Mouse (Mus musculus): Measurements from ENCODE around the gene Serhl.
A peak's percentile ranks its signal among the peaks of the same experiment; 100 is the strongest.

Gene Serhl

GRCm38 (mm10) chr15:83084022-83084640 lies 5.2 kb upstream of the Serhl start:
- DNase-seq (ENCODE audit: low read depth, low spot score), result peak; percentile 39

DNA sequence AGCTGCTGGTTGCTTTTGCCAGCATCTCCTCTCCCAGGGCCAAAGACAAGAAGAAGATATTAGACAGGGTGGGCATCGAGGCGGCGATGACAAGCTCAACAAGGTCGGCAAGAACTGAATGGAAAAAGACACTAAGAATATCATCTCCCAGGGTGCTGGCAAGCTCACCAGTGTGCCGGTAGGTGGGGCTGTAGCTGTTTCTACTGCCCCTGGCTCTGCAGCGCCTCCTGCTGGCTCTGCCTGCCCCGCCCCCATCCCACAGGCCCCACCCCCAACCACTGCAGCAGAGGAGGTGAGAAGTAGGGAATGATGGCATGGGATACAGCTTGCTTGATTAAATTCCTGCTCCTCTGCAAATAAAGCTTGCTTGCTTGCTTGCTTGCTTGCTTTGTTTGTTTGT lies 3.4 kb upstream of the Serhl start:
- DNase-seq (ENCODE audit: low read depth, low spot score), result peak; percentile 48

DNA sequence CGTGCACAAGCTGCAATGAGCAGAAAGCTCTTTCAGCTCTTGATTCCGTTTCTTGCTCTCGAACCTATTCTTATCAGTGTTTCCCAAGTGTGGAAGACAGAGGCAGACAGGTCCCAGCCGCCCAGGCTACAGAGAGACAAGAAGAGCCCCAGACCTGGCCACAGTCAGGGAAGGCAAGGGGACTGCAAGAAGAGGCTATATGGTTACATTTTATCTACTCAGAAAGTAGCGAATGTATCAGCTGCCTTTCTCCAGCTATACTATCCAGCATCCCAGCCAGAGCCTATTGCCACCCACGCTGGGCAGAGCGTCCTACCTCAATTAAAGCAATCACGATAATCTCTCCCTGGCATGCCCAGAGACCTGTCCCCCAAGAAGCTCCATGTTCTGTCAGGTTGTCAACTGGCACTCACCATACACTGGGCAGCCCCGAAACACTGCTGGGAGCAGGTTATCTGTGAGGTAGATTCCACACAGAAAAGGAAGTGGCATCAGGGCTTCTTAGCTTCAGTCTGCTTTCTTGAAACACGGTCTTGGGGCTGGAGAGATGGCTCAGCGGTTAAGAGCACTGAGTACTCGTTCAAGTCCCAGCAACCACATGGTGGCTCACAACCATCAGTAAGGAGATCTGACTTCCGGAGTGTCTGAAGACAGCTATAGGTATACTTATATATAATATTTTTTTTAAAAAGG lies 2.5 kb upstream of the Serhl start:
- DNase-seq (ENCODE audit: low read depth, low spot score), result no peak

DNA sequence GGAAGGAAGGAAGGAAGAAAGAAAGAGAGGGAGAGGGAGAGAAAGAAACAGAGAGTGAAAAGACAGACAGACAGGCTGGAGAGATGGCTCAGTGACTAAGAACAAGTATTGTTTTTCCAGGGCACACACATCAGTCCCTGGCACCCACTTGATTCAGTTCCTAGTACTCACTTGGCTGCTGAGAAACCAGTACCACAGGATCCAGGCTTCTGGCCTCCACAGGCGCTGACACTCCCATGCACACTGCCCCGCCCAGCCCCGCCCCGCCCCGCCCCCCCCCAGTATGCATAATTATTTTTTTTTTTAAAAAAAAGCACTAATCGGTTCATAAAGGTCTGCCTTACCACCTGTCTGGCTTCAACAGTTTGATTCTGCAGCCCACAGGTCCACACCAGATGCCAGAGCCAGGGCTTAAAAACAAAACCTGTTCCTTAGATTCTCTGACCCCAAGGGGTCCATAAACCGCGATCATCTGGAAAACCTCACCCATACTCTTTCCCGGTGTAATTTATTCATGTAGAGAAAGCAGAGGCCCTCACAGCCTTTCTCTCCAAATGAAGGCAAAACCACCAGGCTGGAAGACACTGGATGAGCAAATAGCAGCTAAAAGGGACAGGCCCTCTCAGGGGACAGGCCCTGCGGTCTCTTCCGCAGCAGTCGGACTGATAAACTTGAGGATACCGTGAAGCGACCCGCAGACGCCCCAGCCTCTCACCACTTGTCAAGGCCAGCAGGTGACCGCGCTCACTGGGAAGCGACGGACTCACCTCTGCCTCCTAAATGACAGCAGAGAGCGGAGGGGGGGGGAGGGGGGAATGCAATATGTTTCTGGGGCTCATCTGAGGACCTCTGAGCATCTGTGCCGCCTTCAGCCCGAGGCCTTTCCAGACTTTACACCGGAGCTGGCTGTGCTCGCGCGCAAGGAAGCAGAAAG lies 544 bp upstream of the Serhl start:
- no peak for DNase-seq (ENCODE audit: low read depth, low spot score)

- DNase-seq (ENCODE audit: low read depth, low spot score), result peak; percentile 77
Measured at GRCm38 (mm10) chr15:83090874-83091273, 1.6 kb downstream of the Serhl start.

GRCm38 (mm10) chr15:83093687-83094086 lies 4.4 kb downstream of the Serhl start:
- no peak for DNase-seq (ENCODE audit: low read depth, low spot score)

- DNase-seq (ENCODE audit: low read depth, low spot score), result peak; percentile 58
Measured at GRCm38 (mm10) chr15:83095950-83096349, 6.6 kb downstream of the Serhl start.

GRCm38 (mm10) chr15:83099533-83100331 lies 10.4 kb downstream of the Serhl start:
- DNase-seq (ENCODE audit: low read depth, low spot score), result peak; percentile 93

DNA sequence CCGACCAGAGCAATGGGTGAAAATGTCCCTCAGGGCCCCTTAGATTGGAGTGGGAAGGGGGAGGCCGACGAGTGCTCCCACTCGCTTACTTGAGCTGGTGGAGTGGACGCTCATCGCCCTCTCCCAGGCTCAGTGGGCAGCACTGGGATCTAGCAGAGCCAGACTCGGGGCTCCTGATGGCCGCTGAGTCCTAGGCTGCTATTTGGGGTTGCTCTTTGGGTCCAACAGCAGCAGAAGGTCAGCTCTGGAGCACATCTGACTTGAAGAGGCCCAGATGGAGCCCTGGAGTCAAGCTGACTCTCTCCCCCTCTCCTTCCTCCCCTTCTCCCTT lies 11.0 kb downstream of the Serhl start:
- no peak for DNase-seq (ENCODE audit: low read depth, low spot score)

- DNase-seq (ENCODE audit: low read depth, low spot score), result no peak
Measured at GRCm38 (mm10) chr15:83103111-83103510, 13.8 kb downstream of the Serhl start.

- no peak for DNase-seq (ENCODE audit: low read depth, low spot score)
Measured at GRCm38 (mm10) chr15:83106426-83106825, 17.1 kb downstream of the Serhl start.

GRCm38 (mm10) chr15:83107814-83108213 lies 18.5 kb downstream of the Serhl start:
- no peak for DNase-seq (ENCODE audit: low read depth, low spot score)

DNA sequence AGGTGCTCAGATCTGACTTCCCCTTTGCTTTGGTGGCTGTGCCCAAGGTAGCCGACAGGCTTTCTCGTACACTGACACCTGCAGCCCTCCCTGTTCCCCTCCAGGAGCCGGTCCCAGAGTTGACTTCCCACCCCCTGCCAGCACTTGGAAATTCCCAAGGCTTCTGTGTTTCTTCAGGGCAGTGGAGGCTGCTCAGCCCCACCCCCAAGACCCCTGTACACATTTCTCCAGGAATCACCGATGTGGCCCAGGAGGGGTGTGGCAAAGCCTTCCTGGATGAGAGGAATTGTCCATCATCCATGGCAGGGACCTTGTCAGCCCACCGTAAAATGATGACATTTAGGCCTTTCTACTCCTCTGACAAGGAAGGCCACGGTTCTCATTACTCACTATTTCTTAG lies 22.0 kb downstream of the Serhl start:
- no peak for DNase-seq (ENCODE audit: low read depth, low spot score)

DNA sequence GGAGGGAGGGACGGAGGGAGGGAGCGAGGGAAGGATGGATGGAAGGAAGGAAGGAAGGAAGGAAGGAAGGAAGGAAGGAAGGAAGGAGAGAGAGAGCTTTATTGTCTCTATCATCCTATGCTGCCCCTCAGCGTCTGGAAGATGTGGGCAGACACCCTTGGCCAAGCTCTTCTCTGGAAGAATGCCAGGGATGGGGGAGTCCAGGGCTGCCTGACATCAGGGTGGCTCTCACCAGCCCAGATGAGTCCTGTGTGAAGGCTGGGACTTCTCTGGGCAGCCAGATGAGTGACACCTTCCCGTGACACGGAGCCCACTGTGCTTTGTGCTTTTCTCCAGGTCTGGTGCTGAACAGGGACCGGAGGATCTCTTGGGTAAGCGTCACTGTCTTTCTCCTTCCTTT lies 22.6 kb downstream of the Serhl start:
- no peak for DNase-seq (ENCODE audit: low read depth, low spot score)

GRCm38 (mm10) chr15:83112898-83113297 lies 23.6 kb downstream of the Serhl start:
- DNase-seq (ENCODE audit: low read depth, low spot score), result peak; percentile 55

GRCm38 (mm10) chr15:83114106-83114505 lies 24.8 kb downstream of the Serhl start:
- no peak for DNase-seq (ENCODE audit: low read depth, low spot score)

- DNase-seq (ENCODE audit: low read depth, low spot score), result no peak
Measured at GRCm38 (mm10) chr15:83115071-83115470, 25.8 kb downstream of the Serhl start.

DNA sequence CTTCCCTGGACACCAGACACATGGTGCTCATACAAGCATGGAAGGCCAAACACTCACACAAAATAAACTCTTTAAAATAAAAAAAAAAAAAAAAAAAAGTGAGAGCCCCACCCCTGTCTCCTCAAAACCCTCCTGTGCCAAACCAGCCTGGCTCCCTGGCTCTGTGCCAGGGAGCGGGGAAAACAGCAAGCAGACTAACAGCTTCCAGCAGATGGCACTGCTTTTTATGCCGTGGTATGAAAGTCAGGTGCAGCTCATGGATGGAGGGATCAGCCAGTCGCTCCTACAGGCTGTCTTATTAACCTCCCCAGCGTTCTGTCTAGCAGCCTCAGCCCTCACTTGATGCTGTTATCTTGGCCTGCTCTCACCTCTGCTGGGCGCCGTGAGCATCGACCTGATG lies 29.1 kb downstream of the Serhl start:
- peak; percentile 53 for DNase-seq (ENCODE audit: low read depth, low spot score)

DNA sequence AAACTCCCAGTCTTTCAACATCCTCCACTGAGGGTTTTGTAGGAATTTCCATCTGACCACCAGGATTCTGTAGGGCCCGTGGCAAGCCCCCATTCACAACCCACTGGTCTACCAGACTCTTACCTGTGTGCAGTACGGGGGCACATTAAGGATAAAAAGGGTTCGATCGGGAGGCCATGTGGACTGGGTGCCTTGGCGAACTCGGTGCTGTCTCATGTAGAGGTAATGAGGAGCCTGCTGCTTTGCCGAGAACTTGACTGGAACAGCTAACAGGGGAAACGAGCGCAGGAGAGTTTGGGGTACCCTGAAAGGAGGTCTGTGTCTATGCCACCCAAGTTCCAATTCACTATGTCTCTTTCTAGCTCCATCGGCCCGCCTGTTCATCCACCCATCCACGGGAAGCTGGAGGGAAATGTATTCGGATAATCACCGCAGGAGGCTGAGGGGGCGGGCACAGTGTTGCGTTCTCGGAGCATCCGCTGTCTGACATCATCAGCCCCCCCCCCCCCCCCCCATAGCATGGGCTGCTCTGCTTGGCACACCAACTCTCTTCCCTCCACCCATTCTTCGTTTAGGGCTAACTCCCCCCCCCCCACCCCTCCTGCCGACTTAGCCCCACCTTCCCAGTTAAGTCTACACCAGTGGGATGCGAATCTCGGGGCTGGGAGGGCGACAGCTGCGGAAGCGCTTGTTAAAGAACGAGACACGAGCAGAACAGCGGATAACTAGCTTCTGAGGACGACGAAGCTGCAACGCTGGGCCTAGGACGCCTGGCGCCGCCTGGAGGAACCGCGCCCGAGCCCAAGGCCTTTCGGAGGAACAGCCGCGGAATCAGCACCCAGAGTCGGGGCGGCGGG lies 32.6 kb downstream of the Serhl start:
- DNase-seq (ENCODE audit: low read depth, low spot score), result peak; percentile 80

GRCm38 (mm10) chr15:83122566-83123145 lies 33.4 kb downstream of the Serhl start, which contains the start of gene Rrp7a:
Gene Rrp7a, minus strand, starts transcription at chr15:83122801.
- peak; percentile 87 for DNase-seq (ENCODE audit: low read depth, low spot score)

Measured in 3T3-L1 (cell line).